Mouse (Mus musculus) adrenal gland (tissue): ENCODE measurements around the gene Tbcel.

Source experiments
- intact Hi-C: fragments of 180-260 bp; cut with DNase I; formaldehyde crosslinking; loops from one replicate; pipeline ENCODE4 v1.15.1; 2025

Gene Tbcel

GRCm38 (mm10) chr9:42488071-42488470 lies 19.5 kb downstream of the Tbcel start:
- intact Hi-C loops: no loop called here

- intact Hi-C loops: no loop called here
Measured at GRCm38 (mm10) chr9:42486913-42487312, 20.7 kb downstream of the Tbcel start.

- intact Hi-C loops: no loop called here
Measured at GRCm38 (mm10) chr9:42484667-42485066, 22.9 kb downstream of the Tbcel start.

- intact Hi-C loops: no loop called here
Measured at GRCm38 (mm10) chr9:42482944-42483343, 24.7 kb downstream of the Tbcel start.

- intact Hi-C loops: no loop called here
Measured at GRCm38 (mm10) chr9:42476166-42476565, 31.4 kb downstream of the Tbcel start.

GRCm38 (mm10) chr9:42474244-42474643 lies 33.4 kb downstream of the Tbcel start:
- intact Hi-C loops: no loop called here

GRCm38 (mm10) chr9:42471921-42472747 lies 35.5 kb downstream of the Tbcel start:
- intact Hi-C loops: no loop called here

GRCm38 (mm10) chr9:42471214-42471613 lies 36.4 kb downstream of the Tbcel start:
- intact Hi-C loops: no loop called here

- intact Hi-C loops: no loop called here
Measured at GRCm38 (mm10) chr9:42469323-42469722, 38.3 kb downstream of the Tbcel start.

- intact Hi-C loops: no loop called here
Measured at GRCm38 (mm10) chr9:42468360-42468759, 39.2 kb downstream of the Tbcel start.

GRCm38 (mm10) chr9:42467116-42467815 lies 40.3 kb downstream of the Tbcel start:
- intact Hi-C loops: no loop called here

GRCm38 (mm10) chr9:42465661-42466091 lies 41.9 kb downstream of the Tbcel start:
- intact Hi-C loops: no loop called here

GRCm38 (mm10) chr9:42464181-42464580 lies 43.4 kb downstream of the Tbcel start:
- intact Hi-C loops: no loop called here

GRCm38 (mm10) chr9:42463220-42463989 lies 44.2 kb downstream of the Tbcel start:
- intact Hi-C loops: no loop called here

- intact Hi-C loops: no loop called here
Measured at GRCm38 (mm10) chr9:42462585-42463219, 44.9 kb downstream of the Tbcel start.

GRCm38 (mm10) chr9:42461390-42462108 lies 46.1 kb downstream of the Tbcel start:
- intact Hi-C loops: no loop called here

- intact Hi-C loops: no loop called here
Measured at GRCm38 (mm10) chr9:42460353-42460752, 47.3 kb downstream of the Tbcel start.

GRCm38 (mm10) chr9:42459736-42460135 lies 47.9 kb downstream of the Tbcel start:
- intact Hi-C loops: loop anchor here (5.0 kb wide), 1 partner anchor 42 kb away; no protein-coding TSS in a partner anchor

GRCm38 (mm10) chr9:42458741-42459515 lies 48.7 kb downstream of the Tbcel start:
- intact Hi-C loops: loop anchor here (5.0 kb wide), 1 partner anchor 42 kb away; no protein-coding TSS in a partner anchor

- intact Hi-C loops: loop anchor here (5.0 kb wide), 1 partner anchor 40 kb away; no protein-coding TSS in a partner anchor
Measured at GRCm38 (mm10) chr9:42457501-42457900, 50.1 kb downstream of the Tbcel start.
